8 mouse cellular contexts compared by ENCODE assay signal in the genomic region with DNA sequence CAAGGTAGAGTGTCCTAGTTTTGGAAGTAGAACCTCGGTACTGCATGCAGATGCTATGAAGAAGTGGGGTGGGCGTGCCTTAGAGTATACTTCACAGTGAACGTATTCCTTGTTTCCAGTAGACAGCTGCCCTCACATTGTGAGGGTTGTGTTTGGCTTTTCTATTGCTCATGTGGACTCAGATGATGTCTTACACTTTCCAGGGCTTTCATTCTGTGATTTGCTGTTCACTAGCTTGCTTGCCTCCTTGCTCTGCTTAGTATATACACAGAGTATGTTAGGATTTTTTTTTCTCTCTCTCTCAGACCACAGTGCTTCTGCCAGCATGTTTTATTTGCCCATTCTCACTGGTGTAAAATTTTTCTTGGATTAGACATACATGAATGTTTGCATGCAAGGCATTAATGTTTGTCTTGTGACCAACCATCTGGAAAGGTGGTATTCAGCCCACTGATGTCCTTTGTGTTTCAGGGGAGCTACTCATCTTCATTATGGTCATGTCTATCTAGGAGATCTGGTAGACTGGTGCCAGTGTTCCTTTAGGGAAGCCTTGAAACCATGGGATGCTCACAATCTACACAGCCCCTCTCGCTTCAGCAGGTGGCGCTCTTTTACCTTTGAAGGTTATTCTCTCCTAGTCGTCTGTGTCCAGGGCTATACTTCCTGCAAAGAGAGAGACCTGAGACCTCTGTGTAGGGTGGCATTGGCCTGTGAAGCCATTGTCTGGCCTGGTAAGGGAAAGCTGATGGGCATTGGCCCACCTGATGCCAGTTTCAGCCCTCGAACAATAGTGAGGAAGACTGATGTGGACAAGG.
A peak's percentile ranks its signal among the peaks of the same experiment; 100 is the strongest.
DNase-seq lines count a peak whose midpoint lies in the region; ATAC-seq and TF ChIP-seq lines count a peak whose summit lies in the region.

No protein-coding gene starts in this region.

- no peak overlapping the region for H3K9ac ChIP-seq in hindbrain, embryonic 15.5 days

- TF ChIP-seq CTCF in cerebellum, adult 2 months (IDR thresholded peaks at IDR 0.05; ENCODE audit: borderline replicate concordance, insufficient read depth, low read depth, low read length) = peak; percentile 77

- H3K4me3 ChIP-seq in cerebellum, adult 2 months (replicated peaks; ENCODE audit: insufficient read depth, low read depth, low read length) = no peak overlapping the region
- no peak overlapping the region for H3K4me3 ChIP-seq in hindbrain, embryonic 15.5 days

- H3K36me3 ChIP-seq in hindbrain, embryonic 15.5 days = no peaks in the 10 kb centered on the region

- WGBS in cerebellum, adult 2 months = 48% methylated on average over 7 of the region's 7 CpGs
- 47% methylated on average over 7 of the region's 7 CpGs for WGBS in hindbrain, embryonic 15.5 days

- H3K9me3 ChIP-seq in hindbrain, embryonic 15.5 days = no peaks in the 10 kb centered on the region

- DNase-seq in R1 (ENCODE audit: low read depth, low spot score) = peak; percentile 65
- peak; percentile 67 to 72 for DNase-seq in cerebellum, adult 2 months
- DNase-seq in forelimb bud, embryonic 11.5 days (ENCODE audit: low read depth, low spot score) = peak; percentile 58
- peak; percentile 43 to 75 for DNase-seq in layer of hippocampus, postnatal 25 days (ENCODE audit: extremely low spot score in 1 of 2, low spot score in 1 of 2)
- DNase-seq in right cerebral cortex, postnatal 36 days (ENCODE audit: low spot score in 2 of 2) = peak; percentile 54 to 63
- no peak for DNase-seq in natural killer cell, adult 2 months (ENCODE audit: low spot score in 2 of 2)

- no peaks in the 10 kb centered on the region for H3K27me3 ChIP-seq in cerebellum, adult 2 months (ENCODE audit: control insufficient read depth, insufficient read depth, low read length)
- H3K27me3 ChIP-seq in hindbrain, embryonic 15.5 days = no peaks in the 10 kb centered on the region

- H3K4me1 ChIP-seq in cerebellum, adult 2 months (ENCODE audit: control insufficient read depth, insufficient read depth, low read length) = no peaks in the 10 kb centered on the region; the same call in 1 of the 2 replicates
- H3K4me1 ChIP-seq in hindbrain, embryonic 15.5 days (replicated peaks) = no peaks in the 10 kb centered on the region

- TF ChIP-seq POLR2A in cerebellum, adult 2 months (IDR thresholded peaks at IDR 0.05; ENCODE audit: borderline replicate concordance, insufficient read depth, low read length) = no peak

- H3K4me2 ChIP-seq in hindbrain, embryonic 15.5 days = no peak overlapping the region

- no peak overlapping the region for H3K27ac ChIP-seq in cerebellum, adult 2 months (ENCODE audit: insufficient read depth, low read length)
- no peak overlapping the region for H3K27ac ChIP-seq in hindbrain, embryonic 15.5 days (replicated peaks)

- ATAC-seq in hindbrain, embryonic 15.5 days (ENCODE audit: low FRiP score, low read depth) = peak; percentile 84
- ATAC-seq in megakaryocyte, adult 5-6 weeks (ENCODE audit: poor library complexity, severe bottlenecking) = peak; percentile 52

Comparison
In these comparisons a context has a peak if more than half of its experiments do, and no peak if none do; other contexts are left out.
1. DNase-seq: peak in R1 (single experiment), cerebellum, adult 2 months (2 of 2), forelimb bud, embryonic 11.5 days (single experiment), layer of hippocampus, postnatal 25 days (2 of 2) and right cerebral cortex, postnatal 36 days (2 of 2); none in natural killer cell, adult 2 months (0 of 2).